Mouse (Mus musculus) small intestine, adult 2 months (tissue): Measurements from ENCODE around the gene Gif. TPM values are rescaled to one million over a fixed set of nuclear protein-coding genes. Genes with fewer than 3 reads are reported as not detected.

Source experiments
- H3K27ac ChIP-seq: fragments of 200-500 bp; 2 replicates; pipeline ENCODE4 v1.5.1; 2012; ENCODE audit warnings: low read depth, low read length, control low read depth, inconsistent platforms; ENCODE audit not compliant: insufficient read depth
- H3K27me3 ChIP-seq: fragments of 200-500 bp; 2 replicates; pipeline ENCODE4 v1.6.1; 2012; ENCODE audit warnings: mild to moderate bottlenecking, moderate library complexity, low read length, inconsistent platforms; ENCODE audit not compliant: control insufficient read depth, insufficient read depth
- H3K36me3 ChIP-seq: fragments of 200-500 bp; 2 replicates; pipeline ENCODE4 v1.6.1; 2012; ENCODE audit warnings: mild to moderate bottlenecking, low read length, control low read depth, inconsistent platforms; ENCODE audit not compliant: control insufficient read depth, insufficient read depth
- H3K4me1 ChIP-seq: fragments of 200-500 bp; 2 replicates; pipeline ENCODE4 v1.6.1; 2012; ENCODE audit warnings: low read length, inconsistent platforms, mixed read lengths; ENCODE audit not compliant: control insufficient read depth, insufficient read depth, insufficient read length
- H3K4me3 ChIP-seq: fragments of 200-500 bp; 2 replicates; pipeline ENCODE4 v1.5.1; 2012; ENCODE audit warnings: low read depth, mild to moderate bottlenecking, control low read depth, inconsistent platforms, low read length, moderate library complexity
- CTCF ChIP-seq: fragments of 200-500 bp; IDR thresholded peaks from 2 replicates; pipeline ENCODE4 v1.5.1; 2012; ENCODE audit warnings: low read depth, mild to moderate bottlenecking, control low read depth, inconsistent platforms, low read length, moderate library complexity, mixed read lengths; ENCODE audit not compliant: insufficient replicate concordance, insufficient read length; ENCODE audit errors: extremely low read depth
- POLR2A ChIP-seq: fragments of 200-500 bp; IDR thresholded peaks from 2 replicates; pipeline ENCODE4 v1.6.1; 2012; ENCODE audit warnings: low read depth, mild to moderate bottlenecking, control low read depth, inconsistent platforms, low read length, moderate library complexity
- WGBS: fragments of 180-500 bp; shearing (Covaris S2); methylation state at CpG from one replicate; pipeline ENCODE4 v1.1.7; 2018; 5-methylcytosine and 5-hydroxymethylcytosine counted together
- polyA plus RNA-seq: library from polyadenylated mRNA; depleted of rRNA; stranded (reverse); fragments of >200 nt; gene quantifications from 2 replicates; pipeline ENCODE4 v1.2.3, GENCODE M21; 2012

The Gif gene
- polyA plus RNA-seq, 1 experiment, result 0.09 TPM

DNA sequence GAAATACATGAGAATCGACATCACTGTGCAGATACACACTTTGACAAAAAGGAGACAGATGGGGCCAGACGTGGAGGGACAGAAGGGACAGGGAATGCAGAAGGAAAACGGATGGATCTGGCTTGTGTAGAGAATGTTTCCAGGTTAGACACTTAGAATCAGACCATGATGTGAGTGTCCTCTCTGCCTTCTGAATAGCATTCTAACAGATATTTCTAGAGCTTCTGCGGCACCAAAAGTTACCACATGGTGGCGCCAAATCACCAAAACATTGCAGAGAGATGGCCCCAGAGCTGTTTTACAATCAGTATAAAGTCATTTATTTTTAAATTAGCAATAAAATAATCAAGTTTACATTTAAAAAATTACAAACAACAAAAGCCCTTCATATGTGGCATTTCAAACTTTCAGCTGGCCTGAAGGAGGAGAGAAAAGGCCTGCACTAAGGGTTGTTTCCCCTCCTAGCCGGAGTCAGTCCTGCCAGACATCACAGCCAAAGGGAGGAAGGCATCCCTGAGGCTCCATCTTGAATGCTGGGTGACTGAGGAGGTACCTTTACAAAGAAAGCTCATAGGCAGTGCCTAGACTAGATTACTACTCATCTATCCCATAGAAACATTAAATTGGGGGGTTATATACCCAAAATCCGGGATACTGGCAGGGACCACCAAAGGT lies 30.0 kb downstream of the Gif start:
- H3K27me3 ChIP-seq, result no peaks in the 10 kb centered on the region
- H3K27ac ChIP-seq, result no peak overlapping the region
- 64% methylated on average over 7 of the region's 7 CpGs for WGBS
- TF ChIP-seq CTCF (peak; percentile 17; the same call in 1 of the 2 replicates), POLR2A (no peak)
- no peak overlapping the region for H3K4me3 ChIP-seq
- H3K36me3 ChIP-seq, result peaks cover 44% of the 10 kb centered on the region
- H3K4me1 ChIP-seq, result no peaks in the 10 kb centered on the region

DNA sequence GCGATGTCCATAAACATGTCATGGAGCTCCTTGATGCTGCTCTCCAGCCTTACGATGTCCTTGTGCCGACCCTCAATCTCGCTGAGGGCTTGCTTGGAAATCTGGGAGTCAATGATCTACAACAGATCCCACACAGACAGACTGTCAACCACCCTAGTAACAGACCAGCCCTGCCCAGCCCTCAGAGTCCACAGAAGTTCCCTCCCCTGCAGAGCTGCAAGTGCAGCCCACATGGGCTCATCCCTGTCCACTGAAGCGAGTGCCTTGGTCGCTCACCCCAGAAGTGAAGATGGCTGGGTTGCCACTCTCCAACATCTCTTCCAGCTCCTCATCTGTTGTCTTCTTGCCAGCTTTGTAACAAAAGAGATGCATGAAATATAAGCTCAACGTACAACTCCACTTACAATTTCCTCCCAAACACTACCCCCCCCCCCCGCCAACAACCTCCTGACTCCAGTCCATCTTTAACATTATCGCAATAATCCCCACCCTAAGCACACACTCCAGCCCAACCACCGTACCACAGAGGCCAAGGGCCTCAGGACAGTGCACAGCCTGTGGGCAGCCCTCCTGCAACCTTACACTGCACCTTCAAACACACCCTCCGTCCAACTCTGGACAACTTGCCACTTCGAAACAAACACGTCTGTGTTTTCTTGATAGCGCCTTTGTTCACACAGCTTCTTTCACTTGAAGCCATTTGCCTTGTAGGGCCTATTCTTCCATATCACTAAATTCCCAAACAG lies 38.2 kb downstream of the Gif start:
- TF ChIP-seq CTCF (no peak), POLR2A (no peak)
- H3K4me3 ChIP-seq, result no peak overlapping the region
- 93% methylated on average over 14 of the region's 14 CpGs for WGBS
- no peaks in the 10 kb centered on the region for H3K27me3 ChIP-seq
- peaks cover 65% of the 10 kb centered on the region for H3K36me3 ChIP-seq
- H3K27ac ChIP-seq, result no peak overlapping the region
- H3K4me1 ChIP-seq, result no peaks in the 10 kb centered on the region

DNA sequence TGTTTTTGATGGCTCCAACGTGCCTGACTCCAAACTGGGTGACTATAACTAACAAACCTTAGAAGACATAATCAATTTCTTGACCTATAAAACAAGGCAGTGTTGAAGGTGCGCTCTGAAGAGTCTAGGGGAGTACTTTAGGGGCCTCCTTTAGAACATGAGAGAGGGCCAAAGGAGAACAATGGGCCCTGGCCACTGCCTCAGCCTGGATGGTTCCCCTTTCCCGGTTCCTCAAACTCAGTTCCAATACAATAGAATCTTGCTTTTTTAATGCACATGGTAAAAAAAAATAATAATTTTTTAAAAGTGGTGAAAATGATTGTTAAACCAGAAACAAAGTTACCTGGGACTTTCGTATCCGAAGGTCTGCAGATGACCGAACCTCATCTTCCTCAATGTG lies 40.5 kb downstream of the Gif start:
- Histone ChIP-seq H3K27ac (no peak overlapping the region), H3K4me1 (no peaks in the 10 kb centered on the region), H3K27me3 (no peaks in the 10 kb centered on the region), H3K4me3 (no peak overlapping the region), H3K36me3 (peaks cover 58% of the 10 kb centered on the region)
- TF ChIP-seq CTCF (no peak), POLR2A (no peak)
- WGBS, result 93% methylated on average over 6 of the region's 6 CpGs

DNA sequence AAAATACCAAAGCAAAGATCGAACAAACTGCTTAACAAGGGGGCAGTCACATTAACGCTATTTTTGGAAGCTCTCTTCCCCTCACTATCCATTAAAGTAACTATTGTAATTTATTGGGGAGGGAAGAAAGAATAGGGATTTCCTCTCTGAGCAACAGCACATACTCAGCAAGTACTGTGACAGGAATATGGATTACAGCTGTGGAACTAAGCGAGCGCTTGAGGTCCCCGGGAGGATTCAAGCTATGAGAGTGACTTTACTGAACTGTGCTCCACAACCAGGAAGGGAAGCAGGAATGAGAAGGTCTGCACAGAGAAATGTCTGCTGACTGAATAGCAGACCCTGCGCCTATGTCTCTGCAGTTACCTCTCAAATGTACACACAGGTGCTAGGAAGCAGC lies 41.5 kb downstream of the Gif start:
- Histone ChIP-seq H3K27me3 (no peaks in the 10 kb centered on the region), H3K36me3 (peaks cover 52% of the 10 kb centered on the region), H3K27ac (no peak overlapping the region), H3K4me3 (no peak overlapping the region), H3K4me1 (peaks cover 3% of the 10 kb centered on the region; the same call in 1 of the 2 replicates)
- WGBS, result 91% methylated on average over 6 of the region's 6 CpGs
- TF ChIP-seq POLR2A (no peak), CTCF (no peak)

DNA sequence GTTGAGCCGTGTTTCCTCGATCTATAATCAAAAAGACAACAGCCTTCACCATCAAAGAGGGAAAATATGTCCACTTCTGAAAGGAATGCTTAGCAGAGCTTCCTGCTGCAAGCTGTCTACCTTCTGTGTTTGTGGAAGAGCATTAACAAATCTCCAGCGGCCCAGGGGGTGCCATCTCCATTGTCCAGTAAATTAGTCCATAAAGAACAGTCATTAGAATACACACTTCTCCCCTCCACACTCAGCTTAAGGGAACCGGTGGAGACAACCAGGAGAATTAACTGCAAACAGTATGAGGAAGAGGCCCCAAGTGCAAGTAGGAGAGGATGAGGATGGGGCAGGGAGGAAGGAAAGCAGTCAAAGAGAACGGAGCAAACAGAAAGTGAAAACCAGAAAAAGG lies 44.5 kb downstream of the Gif start:
- Histone ChIP-seq H3K4me1 (peaks cover 12% of the 10 kb centered on the region; the same call in 1 of the 2 replicates), H3K36me3 (peaks cover 31% of the 10 kb centered on the region), H3K27me3 (no peaks in the 10 kb centered on the region), H3K27ac (no peak overlapping the region), H3K4me3 (no peak overlapping the region)
- no peak for TF ChIP-seq POLR2A
- TF ChIP-seq CTCF, result no peak
- WGBS, result 80% methylated on average over 5 of the region's 5 CpGs

DNA sequence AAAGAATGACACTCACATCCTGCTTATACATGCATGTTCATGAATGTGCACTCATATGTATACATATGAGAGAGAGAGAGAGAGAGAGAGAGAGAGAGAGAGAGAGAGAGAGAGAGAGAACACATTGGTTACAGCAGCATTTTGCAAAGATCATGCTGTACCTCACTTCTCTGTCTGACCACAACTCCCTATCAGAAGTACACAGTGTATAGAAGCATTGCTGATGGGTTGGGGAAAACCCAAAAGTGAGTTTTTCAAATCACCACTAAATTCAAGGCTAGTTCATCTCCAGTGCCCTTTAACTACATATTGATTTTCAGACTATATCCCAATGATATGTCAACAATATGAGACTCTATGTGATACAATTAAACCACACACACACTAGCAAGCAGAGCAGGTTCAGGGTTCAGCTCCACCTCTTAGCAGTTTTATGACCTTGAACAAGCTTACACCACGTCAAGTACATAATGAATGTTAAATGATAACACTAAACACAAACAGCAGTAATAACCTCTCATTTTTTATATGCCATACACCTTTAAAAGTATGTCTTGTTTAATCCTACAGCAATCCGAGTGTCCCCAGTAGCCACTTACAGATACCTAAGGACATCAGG lies 46.5 kb downstream of the Gif start:
- Histone ChIP-seq H3K27ac (peak overlapping the region; percentile 53; the same call in 1 of the 2 replicates), H3K27me3 (no peaks in the 10 kb centered on the region), H3K4me3 (no peak overlapping the region), H3K36me3 (peaks cover 17% of the 10 kb centered on the region), H3K4me1 (peaks cover 12% of the 10 kb centered on the region; the same call in 1 of the 2 replicates)
- WGBS, result 26% methylated on average over 2 of the region's 2 CpGs
- TF ChIP-seq POLR2A (no peak), CTCF (no peak)

DNA sequence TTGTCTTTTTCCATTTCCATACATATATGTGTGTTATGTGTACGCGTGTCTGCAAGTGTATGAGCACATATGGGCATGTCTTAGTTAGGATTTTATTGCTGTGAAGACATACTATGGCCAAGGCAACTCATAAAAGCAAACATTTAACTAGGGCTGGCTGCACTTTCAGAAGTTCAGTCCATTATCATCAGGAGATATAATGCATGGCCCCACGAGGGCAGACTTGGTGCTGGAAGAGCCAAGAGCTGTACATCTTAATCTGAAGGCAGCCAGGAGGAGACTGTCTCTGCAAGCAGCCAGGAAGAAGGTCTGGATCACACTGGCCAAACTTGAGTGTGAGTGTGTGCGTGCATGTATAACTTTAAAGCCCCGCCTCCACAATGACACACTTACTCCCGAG lies 47.1 kb downstream of the Gif start:
- Histone ChIP-seq H3K4me3 (no peak overlapping the region), H3K4me1 (peaks cover 12% of the 10 kb centered on the region; the same call in 1 of the 2 replicates), H3K27ac (peak overlapping the region; percentile 53), H3K36me3 (peaks cover 11% of the 10 kb centered on the region), H3K27me3 (no peaks in the 10 kb centered on the region)
- TF ChIP-seq CTCF (no peak), POLR2A (no peak; the same call in 1 of the 2 replicates)
- WGBS, result 34% methylated on average over 6 of the region's 6 CpGs
